Mouse (Mus musculus) G1E (cell line): ENCODE data around the gene 1110004F10Rik. TPM values are rescaled to one million over a fixed set of nuclear protein-coding genes. Genes with fewer than 3 reads are reported as not detected.

ENCODE experiments used
- ATAC-seq: 2 replicates; pipeline ENCODE4 v1.8.0; 2016; ENCODE audit warnings: mild to moderate bottlenecking; ENCODE audit not compliant: insufficient number of reproducible peaks, poor library complexity, low FRiP score, severe bottlenecking; ENCODE audit errors: extremely low read depth
- DNase-seq: peaks from one replicate; pipeline ENCODE4 v3.0.0; 2012; ENCODE audit warnings: low spot score
- H3K27me3 ChIP-seq: 2 replicates; pipeline ENCODE4 v1.6.1; 2012; ENCODE audit warnings: mild to moderate bottlenecking, low read length, inconsistent platforms; ENCODE audit not compliant: insufficient read depth
- H3K36me3 ChIP-seq: replicated peaks from 2 replicates; pipeline ENCODE3; 2012; ENCODE audit warnings: mild to moderate bottlenecking, inconsistent platforms
- H3K4me1 ChIP-seq: 2 replicates; pipeline ENCODE4 v1.6.1; 2012; ENCODE audit warnings: low read depth, low read length, inconsistent platforms, mixed read lengths; ENCODE audit not compliant: insufficient read depth
- H3K4me3 ChIP-seq: 2 replicates; pipeline ENCODE4 v1.5.1; 2012; ENCODE audit warnings: low read depth, mild to moderate bottlenecking, inconsistent platforms, low read length, moderate library complexity, mixed read lengths
- H3K9me3 ChIP-seq: replicated peaks from 2 replicates; pipeline ENCODE4 v1.6.1; 2012; ENCODE audit warnings: inconsistent platforms
- CTCF ChIP-seq: IDR thresholded peaks from 2 replicates; pipeline ENCODE4 v1.5.1; 2012; ENCODE audit warnings: low read depth, low read length, inconsistent platforms, mixed read lengths
- GATA1 ChIP-seq: IDR thresholded peaks from 2 replicates; pipeline ENCODE4 v1.6.1; 2012; ENCODE audit warnings: borderline replicate concordance, low read length, inconsistent platforms, mixed read lengths
- GATA2 ChIP-seq: IDR thresholded peaks from 2 replicates; pipeline ENCODE4 v1.6.1; 2012; ENCODE audit warnings: low read depth, low read length, inconsistent platforms, borderline replicate concordance
- POLR2AphosphoS5 ChIP-seq: IDR thresholded peaks from 2 replicates; pipeline ENCODE4 v1.6.1; 2012; ENCODE audit warnings: low read depth, low read length, inconsistent platforms; ENCODE audit not compliant: insufficient replicate concordance
- TAL1 ChIP-seq: conservative IDR thresholded peaks from 2 replicates; pipeline ENCODE4 v1.6.1; 2012; ENCODE audit warnings: low read depth, low read length, inconsistent platforms, mixed read lengths
- polyA plus RNA-seq: library from polyadenylated mRNA; stranded (reverse); fragments of >175 nt; gene quantifications from 2 replicates; pipeline ENCODE4 v1.2.3, GENCODE M21; 2012
- total RNA-seq, 2 experiments: library from RNA; stranded (forward) in 1 of 2; stranded (reverse) in 1 of 2; fragments of 200-1000 nt in 1 of 2; fragments of >200 nt in 1 of 2; fragmentation: Nextera tagmentation in 1 of 2; gene quantifications; 2 replicates each; pipeline ENCODE4 v1.2.3; 2014 to 2017

1110004F10Rik gene
- total and polyA plus RNA-seq, 3 experiments, result 74.2 to 262 (median 122) TPM

DNA sequence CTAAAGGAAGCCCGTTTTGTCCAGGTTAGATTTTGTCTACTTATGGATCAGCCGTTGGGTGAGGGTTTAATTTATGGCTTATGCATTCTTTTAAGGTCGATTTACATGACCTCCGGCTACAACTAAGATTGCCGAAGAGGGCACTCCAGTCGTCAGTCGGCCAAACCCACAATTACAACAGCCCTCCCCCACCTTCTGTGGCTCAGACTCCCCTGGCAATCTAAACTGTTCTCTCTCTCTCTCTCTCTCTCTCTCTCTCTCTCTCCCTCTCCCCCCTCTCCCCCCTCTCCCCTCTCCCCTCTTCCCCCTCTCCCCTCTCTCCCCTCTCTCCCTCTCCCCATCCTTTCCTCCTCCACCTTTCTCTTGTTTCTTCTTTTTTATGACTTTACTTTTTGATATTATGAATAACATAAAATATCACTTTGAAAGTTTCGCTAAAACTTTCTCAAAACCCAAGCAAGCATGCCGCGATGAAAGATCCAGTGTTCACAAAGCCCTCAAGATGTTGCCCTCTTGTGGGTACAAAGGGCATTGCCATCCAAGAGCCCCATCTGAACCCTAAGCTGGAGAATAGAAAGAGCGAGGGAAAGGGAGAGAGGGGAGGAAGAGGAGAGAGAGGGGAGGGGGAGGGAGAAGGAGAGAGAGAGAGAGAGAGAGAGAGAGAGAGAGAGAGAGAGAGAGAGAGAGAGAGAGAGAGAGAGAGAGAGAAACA lies 6.4 kb upstream of the 1110004F10Rik start:
- Histone ChIP-seq H3K27me3 (peaks cover 79% of the 10 kb centered on the region), H3K4me1 (peaks cover 45% of the 10 kb centered on the region), H3K9me3 (no peaks in the 10 kb centered on the region), H3K4me3 (peak overlapping the region; percentile 72; the same call in 1 of the 2 replicates), H3K36me3 (no peaks in the 10 kb centered on the region)
- peak; percentile 57 for DNase-seq
- peak; percentile 19; the same call in 1 of the 2 replicates for ATAC-seq
- TF ChIP-seq CTCF, result peak; percentile 49
- TF ChIP-seq TAL1, result no peak

DNA sequence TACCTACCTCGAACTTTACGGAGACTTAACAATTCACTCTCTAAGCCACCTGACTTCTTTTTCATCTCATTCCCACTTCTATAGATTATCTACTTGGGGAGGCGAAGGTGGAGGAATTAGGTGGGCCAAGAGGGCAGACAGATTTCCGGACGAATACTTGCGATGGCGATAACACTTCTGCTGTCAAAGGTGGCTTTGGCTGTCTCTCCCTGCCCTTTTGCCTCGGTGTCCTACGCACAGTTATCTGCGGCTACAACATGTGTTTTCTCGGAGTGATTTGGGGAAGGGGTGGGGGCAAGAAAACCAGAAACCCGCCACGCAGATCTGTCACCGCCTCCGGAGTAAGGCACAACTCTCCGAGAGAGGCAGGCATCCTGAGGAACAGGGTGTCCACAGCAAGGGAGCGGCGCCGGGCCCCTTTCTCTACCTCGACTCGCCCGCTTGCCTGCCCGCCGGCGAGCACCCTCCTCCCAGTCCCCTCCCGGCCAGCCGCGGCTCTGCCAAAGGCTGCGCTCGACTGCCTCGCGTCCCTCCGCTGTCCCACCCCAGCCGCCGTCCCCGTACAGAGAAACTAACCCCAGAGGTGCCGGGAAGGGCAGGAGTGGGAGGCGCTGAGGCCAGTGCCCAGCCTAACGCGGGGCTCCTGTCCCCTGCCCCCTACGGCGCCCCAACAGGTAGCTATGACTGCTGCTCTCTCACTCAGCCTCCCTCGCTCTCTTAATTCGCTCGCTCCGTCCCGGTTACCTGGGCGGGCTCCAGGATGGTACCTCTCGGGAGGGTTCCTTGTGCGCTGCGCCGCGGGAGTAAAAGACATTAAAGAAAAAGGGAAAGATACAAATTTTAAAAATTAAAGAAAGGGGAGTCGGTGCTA lies 5.6 kb upstream of the 1110004F10Rik start:
- Histone ChIP-seq H3K4me3 (peak overlapping the region; percentile 64; the same call in 1 of the 2 replicates), H3K4me1 (peaks cover 48% of the 10 kb centered on the region), H3K9me3 (no peaks in the 10 kb centered on the region), H3K36me3 (no peaks in the 10 kb centered on the region), H3K27me3 (peaks cover 88% of the 10 kb centered on the region)
- no peak for ATAC-seq
- TF ChIP-seq POLR2AphosphoS5, result no peak
- TF ChIP-seq GATA1, result no peak
- TF ChIP-seq GATA2, result no peak
- TF ChIP-seq CTCF, result no peak
- no peak for TF ChIP-seq TAL1
- no peak for DNase-seq

DNA sequence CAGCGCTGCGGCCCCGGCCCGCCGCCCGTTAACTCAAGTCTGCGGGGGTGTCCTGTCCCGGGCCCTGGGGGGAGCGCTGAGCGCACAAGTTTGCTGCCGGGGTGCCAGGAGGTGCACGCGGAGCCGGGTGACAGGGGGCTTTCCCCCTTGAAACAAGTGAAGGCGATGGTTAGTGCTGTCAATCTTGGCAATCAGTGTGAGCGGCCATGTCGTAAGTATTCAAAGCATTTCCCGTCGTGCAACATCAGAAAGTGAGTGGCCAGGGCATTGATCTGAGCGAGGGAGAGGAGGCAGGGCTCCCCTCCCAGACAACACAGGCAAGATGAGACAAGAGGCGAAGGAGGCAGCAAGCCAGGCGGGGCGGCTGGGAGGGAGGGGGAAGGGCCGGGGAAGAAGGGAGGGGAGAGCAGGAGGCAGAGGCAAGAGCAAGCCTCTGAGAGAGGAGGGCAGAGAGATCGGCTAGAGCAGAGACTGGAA lies 4.9 kb upstream of the 1110004F10Rik start:
- no peaks in the 10 kb centered on the region for H3K9me3 ChIP-seq
- peak overlapping the region; percentile 44; the same call in 1 of the 2 replicates for H3K4me3 ChIP-seq
- H3K4me1 ChIP-seq, result peaks cover 53% of the 10 kb centered on the region
- ATAC-seq, result no peak
- no peak for TF ChIP-seq GATA2
- H3K27me3 ChIP-seq, result peaks cover 95% of the 10 kb centered on the region
- no peaks in the 10 kb centered on the region for H3K36me3 ChIP-seq
- no peak for DNase-seq

DNA sequence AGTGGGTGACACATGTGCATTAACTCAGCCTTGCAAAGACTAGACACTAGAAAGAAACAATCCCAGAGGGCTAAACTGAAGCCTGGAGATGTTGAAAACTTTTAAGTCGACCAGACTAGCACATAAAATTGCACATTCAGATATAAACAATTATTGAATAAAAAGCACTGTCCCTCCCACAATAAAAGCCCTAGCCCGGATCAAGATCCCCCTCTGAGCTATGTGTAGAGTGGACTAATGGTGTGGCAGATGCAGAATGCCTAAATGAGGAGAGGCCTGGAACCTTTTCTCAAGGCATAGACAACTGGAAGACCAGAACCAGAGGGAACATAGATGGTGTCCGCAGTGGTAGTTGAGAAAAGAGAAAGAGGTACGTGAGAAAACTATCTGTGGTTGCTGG lies 3.7 kb upstream of the 1110004F10Rik start:
- Histone ChIP-seq H3K27me3 (peaks cover 97% of the 10 kb centered on the region), H3K9me3 (no peaks in the 10 kb centered on the region), H3K4me1 (peaks cover 64% of the 10 kb centered on the region), H3K4me3 (no peak overlapping the region), H3K36me3 (no peaks in the 10 kb centered on the region)
- no peak for DNase-seq
- ATAC-seq, result no peak
- TF ChIP-seq TAL1, result no peak
- no peak for TF ChIP-seq GATA2
- no peak for TF ChIP-seq CTCF
- no peak for TF ChIP-seq GATA1
- no peak for TF ChIP-seq POLR2AphosphoS5

DNA sequence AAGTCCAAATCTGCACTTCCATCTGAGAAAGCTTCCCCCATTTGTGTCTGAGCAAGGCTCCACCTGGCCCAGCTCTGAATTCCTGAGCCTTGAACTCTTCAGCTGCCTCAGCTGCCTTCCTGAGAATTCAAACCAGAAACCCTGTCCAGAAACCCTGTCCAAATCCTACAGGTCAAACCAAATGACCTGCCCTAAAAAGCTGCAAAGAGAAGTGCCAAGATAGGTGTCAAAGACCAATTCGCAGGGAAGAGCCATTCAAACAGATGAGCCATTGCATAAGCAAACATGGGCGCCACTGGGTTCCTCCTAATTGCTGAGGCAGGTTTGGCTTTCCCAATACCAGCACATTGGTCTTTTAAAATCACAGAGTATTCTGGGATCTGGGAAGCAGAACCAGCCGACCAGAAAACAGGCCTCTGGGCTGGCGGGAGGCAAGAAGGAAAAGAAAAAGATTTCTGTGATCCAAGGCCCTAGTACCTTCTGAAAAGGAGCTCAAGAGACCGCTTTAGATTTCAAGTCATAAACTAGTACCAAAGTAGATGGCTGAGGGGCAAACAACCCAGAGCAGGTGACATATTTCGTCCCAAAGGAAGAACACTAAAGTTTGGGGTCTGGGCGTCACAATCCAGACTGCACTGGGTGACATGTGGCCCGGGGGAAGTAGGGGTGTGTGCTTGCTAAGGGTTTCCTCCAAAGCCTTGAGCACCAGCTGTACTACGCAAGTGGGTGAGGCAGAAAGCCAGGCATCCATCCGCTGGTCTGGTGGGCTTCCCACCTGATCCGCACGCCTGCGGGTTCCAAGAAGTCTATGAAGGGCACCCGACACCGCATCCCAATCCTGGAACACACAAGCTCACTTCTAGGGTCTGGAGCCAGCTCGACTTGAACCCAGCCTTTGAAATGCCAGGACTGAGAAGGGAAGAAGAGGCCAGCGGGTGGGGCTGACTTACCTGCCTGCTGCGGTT lies 2.3 kb upstream of the 1110004F10Rik start:
- Histone ChIP-seq H3K4me3 (no peak overlapping the region; the same call in 1 of the 2 replicates), H3K9me3 (no peaks in the 10 kb centered on the region), H3K27me3 (peaks cover 86% of the 10 kb centered on the region), H3K36me3 (no peaks in the 10 kb centered on the region), H3K4me1 (peaks cover 54% of the 10 kb centered on the region)
- TF ChIP-seq GATA1 (no peak), TAL1 (no peak), CTCF (no peak), POLR2AphosphoS5 (no peak), GATA2 (no peak)
- DNase-seq (no peak), ATAC-seq (no peak)

DNA sequence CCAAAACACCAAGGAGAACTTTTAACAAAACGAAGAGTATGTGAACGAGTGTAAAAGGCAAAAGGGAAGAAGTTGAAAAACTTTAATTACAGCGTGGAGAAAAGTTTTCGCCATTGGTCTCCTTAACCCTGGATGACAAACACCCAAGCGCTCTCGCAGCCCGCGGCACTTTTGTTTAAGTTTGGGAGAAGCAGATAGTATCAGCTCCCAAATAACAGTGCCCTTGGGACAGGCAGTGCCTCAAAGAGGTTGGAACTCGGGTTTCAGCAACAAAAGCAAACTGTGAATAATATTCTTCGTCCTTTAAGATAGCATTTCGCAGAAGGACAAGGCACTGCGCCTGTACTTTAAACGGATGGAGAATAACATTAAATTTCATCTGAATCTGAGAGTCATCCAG lies 1.2 kb upstream of the 1110004F10Rik start:
- ATAC-seq (no peak), DNase-seq (no peak)
- TF ChIP-seq GATA1, result no peak
- TF ChIP-seq GATA2, result no peak
- no peak for TF ChIP-seq TAL1
- no peak for TF ChIP-seq CTCF
- no peak for TF ChIP-seq POLR2AphosphoS5
- Histone ChIP-seq H3K27me3 (peaks cover 77% of the 10 kb centered on the region), H3K4me1 (peaks cover 44% of the 10 kb centered on the region), H3K9me3 (no peaks in the 10 kb centered on the region), H3K4me3 (no peak overlapping the region), H3K36me3 (no peaks in the 10 kb centered on the region)
